Mouse (Mus musculus) thymus, postnatal 0 days (tissue): ENCODE data around the gene Gnl3. TPM values are rescaled to one million over a fixed set of nuclear protein-coding genes. Genes with fewer than 3 reads are reported as not detected.

ENCODE experiments used
- polyA plus RNA-seq: library from polyadenylated mRNA; unstranded; fragments of >200 nt; fragmentation: Nextera tagmentation; extraction: Ambion mirVana; gene quantifications from 2 replicates; pipeline ENCODE4 v1.2.1, GENCODE M21; 2015

Gene Gnl3
- polyA plus RNA-seq, 1 experiment from 2014 or later, result 141 TPM

Other genes starting within 250 kb of the Gnl3 start
- 18.3 and 19.9 TPM in 2 replicates for gene Tmem110, start 193.6 kb downstream of the Gnl3 start, polyA plus RNA-seq
- gene Mustn1, start 140.0 kb downstream of the Gnl3 start, polyA plus RNA-seq, result 1.8 and 1.9 TPM in 2 replicates
- 0.09 and 0.64 TPM in 2 replicates for gene Itih4, start 132.7 kb downstream of the Gnl3 start, polyA plus RNA-seq
- gene Itih3, start 95.4 kb downstream of the Gnl3 start, polyA plus RNA-seq, result 0.16 and 0.24 TPM in 2 replicates
- gene Itih1, start 75.9 kb downstream of the Gnl3 start, polyA plus RNA-seq, result 0.04 TPM in 1 of 2 replicates, not detected in the other
- 5.6 and 6.1 TPM in 2 replicates for gene Nek4, start 67.8 kb downstream of the Gnl3 start, polyA plus RNA-seq
- gene Glt8d1, start 17.8 kb downstream of the Gnl3 start, polyA plus RNA-seq, result 19.2 and 24.7 TPM in 2 replicates
- 469 and 501 TPM in 2 replicates for gene Spcs1, start 17.5 kb downstream of the Gnl3 start, polyA plus RNA-seq
- 103 and 128 TPM in 2 replicates for gene Pbrm1, start within 50 bp of the Gnl3 start, polyA plus RNA-seq
- 244 and 262 TPM in 2 replicates for gene Smim4, start 109.8 kb upstream of the Gnl3 start, polyA plus RNA-seq
- 111 and 116 TPM in 2 replicates for gene Nt5dc2, start 111.9 kb upstream of the Gnl3 start, polyA plus RNA-seq
- 8.0 and 8.8 TPM in 2 replicates for gene Stab1, start 149.5 kb upstream of the Gnl3 start, polyA plus RNA-seq
- gene Tnnc1, start 189.2 kb upstream of the Gnl3 start, polyA plus RNA-seq, result 5.0 and 5.7 TPM in 2 replicates
- gene Nisch, start 197.8 kb upstream of the Gnl3 start, polyA plus RNA-seq, result 116 and 144 TPM in 2 replicates
- gene Sema3g, start 198.7 kb upstream of the Gnl3 start, polyA plus RNA-seq, result 0.27 and 0.30 TPM in 2 replicates
- 18.6 and 21.5 TPM in 2 replicates for gene Phf7, start 232.2 kb upstream of the Gnl3 start, polyA plus RNA-seq
- 63.0 and 66.5 TPM in 2 replicates for gene Bap1, start 232.3 kb upstream of the Gnl3 start, polyA plus RNA-seq